Mouse (Mus musculus) right cerebral cortex, adult 18-20 months (tissue): ENCODE data around the gene Tert.
A peak's percentile ranks its signal among the peaks of the same experiment; 100 is the strongest.

ENCODE experiments used
- DNase-seq: peaks from one replicate; pipeline ENCODE4 v3.0.0; 2022; ENCODE audit warnings: mixed read lengths

Gene Tert

GRCm38 (mm10) chr13:73679311-73679710 is 52.6 kb downstream of the Tert start:
- DNase-seq: no peak

GRCm38 (mm10) chr13:73680394-73680793 is 53.7 kb downstream of the Tert start:
- DNase-seq: no peak

- no peak for DNase-seq
Measured at GRCm38 (mm10) chr13:73682226-73682625, 55.5 kb downstream of the Tert start.

- DNase-seq: peak; percentile 48
Measured at GRCm38 (mm10) chr13:73683682-73684081, 57.0 kb downstream of the Tert start.

GRCm38 (mm10) chr13:73684412-73684811 is 57.7 kb downstream of the Tert start:
- no peak for DNase-seq

GRCm38 (mm10) chr13:73685502-73685901 is 58.8 kb downstream of the Tert start:
- no peak for DNase-seq

- DNase-seq: no peak
Measured at GRCm38 (mm10) chr13:73687601-73688000, 60.9 kb downstream of the Tert start.

GRCm38 (mm10) chr13:73688934-73689333 is 62.2 kb downstream of the Tert start:
- no peak for DNase-seq

GRCm38 (mm10) chr13:73692249-73692868 is 65.6 kb downstream of the Tert start:
- peak; percentile 35 for DNase-seq

GRCm38 (mm10) chr13:73693333-73693732 is 66.6 kb downstream of the Tert start:
- DNase-seq: no peak

GRCm38 (mm10) chr13:73694972-73695371 is 68.3 kb downstream of the Tert start:
- no peak for DNase-seq

- DNase-seq: no peak
Measured at GRCm38 (mm10) chr13:73696529-73696928, 69.8 kb downstream of the Tert start.
